Mouse (Mus musculus) hindbrain, postnatal 0 days (tissue): ENCODE measurements around the gene Lipc. TPM values are rescaled to one million over a fixed set of nuclear protein-coding genes. Genes with fewer than 3 reads are reported as not detected.
"Not testable (repeated sequence)": the region's sequence is repeated elsewhere in the genome, so short reads cannot be mapped to it uniquely, and the experiment has no call there.

Experiments
- ATAC-seq: fragments of 200-750 bp; cut with Nextera tagmentation; 2 replicates; pipeline ENCODE4 v1.8.0; 2017; ENCODE audit warnings: mild to moderate bottlenecking, moderate TSS enrichment, moderate library complexity
- DNase-seq: peaks from one replicate; pipeline ENCODE4 v3.0.0-alpha.2; 2015; ENCODE audit warnings: low spot score
- H3K27ac ChIP-seq: fragments of 300-500 bp; sonication (generic); 2 replicates; pipeline ENCODE4 v1.5.1; 2014; ENCODE audit warnings: mild to moderate bottlenecking
- H3K27me3 ChIP-seq: fragments of 300-500 bp; sonication (generic); 2 replicates; pipeline ENCODE4 v1.6.1; 2014; ENCODE audit warnings: low read length, mixed read lengths; ENCODE audit not compliant: insufficient read depth
- H3K36me3 ChIP-seq: fragments of 300-500 bp; sonication (generic); 2 replicates; pipeline ENCODE4 v1.6.1; 2014; ENCODE audit warnings: low read length, mixed read lengths; ENCODE audit not compliant: insufficient read depth
- H3K4me1 ChIP-seq: fragments of 300-500 bp; sonication (generic); 2 replicates; pipeline ENCODE4 v1.6.1; 2014; ENCODE audit warnings: antibody characterized with exemption, low read length, mixed read lengths; ENCODE audit not compliant: insufficient read depth
- H3K4me2 ChIP-seq: fragments of 300-500 bp; sonication (generic); 2 replicates; pipeline ENCODE4 v1.6.1; 2014; ENCODE audit warnings: low read depth, mild to moderate bottlenecking, low read length, moderate library complexity, mixed read lengths
- H3K4me3 ChIP-seq: fragments of 300-500 bp; sonication (generic); 2 replicates; pipeline ENCODE4 v1.5.1; 2014; ENCODE audit warnings: low read length
- H3K9ac ChIP-seq: fragments of 300-500 bp; sonication (generic); replicated peaks from 2 replicates; pipeline ENCODE4 v1.6.1; 2014; ENCODE audit warnings: mild to moderate bottlenecking, low read length, moderate library complexity, mixed read lengths
- H3K9me3 ChIP-seq: fragments of 300-500 bp; sonication (generic); 2 replicates; pipeline ENCODE4 v1.6.1; 2016; ENCODE audit warnings: low read length, mixed read lengths
- CTCF ChIP-seq: IDR thresholded peaks from 2 replicates; pipeline ENCODE4 v1.5.1; 2016; ENCODE audit warnings: antibody characterized with exemption, control low read depth, low read depth
- WGBS: fragments of 180-500 bp; shearing (Covaris S2); extraction: QIAGEN DNeasy Blood & Tissue Kit; methylation state at CpG from one replicate; pipeline ENCODE4 v1.1.7; 2014; 5-methylcytosine and 5-hydroxymethylcytosine counted together
- polyA plus RNA-seq: library from polyadenylated mRNA; unstranded; fragments of >200 nt; fragmentation: Nextera tagmentation; extraction: Ambion mirVana; gene quantifications from 2 replicates; pipeline ENCODE4 v1.2.1, GENCODE M21; 2015
- total RNA-seq: library from RNA; depleted of rRNA; stranded (reverse); fragments of >200 nt; gene quantifications from 2 replicates; pipeline ENCODE4 v1.2.3, GENCODE M21; 2014

Lipc gene
- total and polyA plus RNA-seq, 2 experiments from 2014 or later, result 0.19 TPM; not detected in 1

- no peak for TF ChIP-seq CTCF
- no peak overlapping the region for H3K9ac ChIP-seq
- WGBS, result 46% methylated on average over 6 of the region's 6 CpGs
- peak; percentile 60; the same call in 1 of the 2 replicates for ATAC-seq
- no peak overlapping the region for H3K4me2 ChIP-seq
- H3K27ac ChIP-seq, result no peak overlapping the region
- peak; percentile 72 for DNase-seq
- no peak overlapping the region for H3K4me3 ChIP-seq
- no peaks in the 10 kb centered on the region for H3K9me3 ChIP-seq
- H3K36me3 ChIP-seq, result no peaks in the 10 kb centered on the region
- no peaks in the 10 kb centered on the region for H3K27me3 ChIP-seq
- no peaks in the 10 kb centered on the region for H3K4me1 ChIP-seq
Observed at GRCm38 (mm10) chr9:70855868-70856267, 96.2 kb downstream of the Lipc start.

GRCm38 (mm10) chr9:70854950-70855349 is 97.1 kb downstream of the Lipc start:
- H3K4me3 ChIP-seq, result no peak overlapping the region

GRCm38 (mm10) chr9:70853081-70853480 is 98.9 kb downstream of the Lipc start:
- not testable (repeated sequence) for H3K4me1 ChIP-seq, DNase-seq
- WGBS, result 89% methylated on average over 15 of the region's 15 CpGs

More at GRCm38 (mm10) chr9:70854950-70855349, 97.1 kb downstream of the Lipc start:
- H3K9ac ChIP-seq, result no peak overlapping the region
- ATAC-seq (no peak), DNase-seq (no peak)
- TF ChIP-seq CTCF, result no peak
- H3K4me1 ChIP-seq, result no peaks in the 10 kb centered on the region
- no peaks in the 10 kb centered on the region for H3K9me3 ChIP-seq
- no peak overlapping the region for H3K4me2 ChIP-seq
- WGBS, result 85% methylated on average over 6 of the region's 6 CpGs
- H3K27me3 ChIP-seq, result no peaks in the 10 kb centered on the region
- H3K27ac ChIP-seq, result no peak overlapping the region
- H3K36me3 ChIP-seq, result no peaks in the 10 kb centered on the region

GRCm38 (mm10) chr9:70851533-70851932 is 100.5 kb downstream of the Lipc start:
- H3K36me3 ChIP-seq, result no peaks in the 10 kb centered on the region
- H3K27ac ChIP-seq, result peak overlapping the region; percentile 1; the same call in 1 of the 2 replicates
- peak; percentile 51 for DNase-seq
- WGBS, result 62% methylated on average over 3 of the region's 3 CpGs
- H3K4me2 ChIP-seq, result no peak overlapping the region
- H3K9me3 ChIP-seq, result no peaks in the 10 kb centered on the region
- peak; percentile 62; the same call in 1 of the 2 replicates for ATAC-seq
- no peak for TF ChIP-seq CTCF
- peaks cover 4% of the 10 kb centered on the region; the same call in 1 of the 2 replicates for H3K4me1 ChIP-seq
- no peak overlapping the region for H3K4me3 ChIP-seq
- H3K9ac ChIP-seq, result no peak overlapping the region
- H3K27me3 ChIP-seq, result no peaks in the 10 kb centered on the region

More at GRCm38 (mm10) chr9:70853081-70853480, 98.9 kb downstream of the Lipc start:
- H3K9ac ChIP-seq, H3K27me3 ChIP-seq, H3K27ac ChIP-seq, H3K4me2 ChIP-seq, H3K4me3 ChIP-seq, H3K9me3 ChIP-seq, H3K36me3 ChIP-seq, ATAC-seq: not testable (repeated sequence)

GRCm38 (mm10) chr9:70848135-70848770 is 103.8 kb downstream of the Lipc start:
- Histone ChIP-seq H3K9ac (no peak overlapping the region), H3K36me3 (no peaks in the 10 kb centered on the region), H3K27me3 (no peaks in the 10 kb centered on the region), H3K4me3 (no peak overlapping the region), H3K4me1 (peaks cover 4% of the 10 kb centered on the region; the same call in 1 of the 2 replicates), H3K27ac (peak overlapping the region; percentile 38; the same call in 1 of the 2 replicates), H3K9me3 (no peaks in the 10 kb centered on the region), H3K4me2 (peak overlapping the region; percentile 14; the same call in 1 of the 2 replicates)
- no peak for TF ChIP-seq CTCF
- ATAC-seq (peak; percentile 53; the same call in 1 of the 2 replicates), DNase-seq (peak; percentile 68)
- WGBS, result 55% methylated on average over 10 of the region's 10 CpGs

- Histone ChIP-seq H3K4me1 (peaks cover 4% of the 10 kb centered on the region; the same call in 1 of the 2 replicates), H3K9me3 (no peaks in the 10 kb centered on the region), H3K4me2 (peak overlapping the region; percentile 14), H3K9ac (no peak overlapping the region), H3K36me3 (no peaks in the 10 kb centered on the region), H3K27me3 (no peaks in the 10 kb centered on the region), H3K4me3 (no peak overlapping the region), H3K27ac (peak overlapping the region; percentile 38; the same call in 1 of the 2 replicates)
- DNase-seq (peak; percentile 25), ATAC-seq (no peak)
- TF ChIP-seq CTCF, result no peak
- WGBS, result 43% methylated on average over 8 of the region's 8 CpGs
Observed at GRCm38 (mm10) chr9:70847627-70848051, 104.4 kb downstream of the Lipc start.

GRCm38 (mm10) chr9:70843270-70843669 is 108.8 kb downstream of the Lipc start:
- no peak for ATAC-seq
- no peaks in the 10 kb centered on the region for H3K36me3 ChIP-seq
- DNase-seq, result no peak
- no peak overlapping the region for H3K4me3 ChIP-seq
- H3K9me3 ChIP-seq, result no peaks in the 10 kb centered on the region
- no peak overlapping the region for H3K9ac ChIP-seq
- H3K27me3 ChIP-seq, result no peaks in the 10 kb centered on the region
- 83% methylated on average over 4 of the region's 4 CpGs for WGBS
- no peak overlapping the region for H3K27ac ChIP-seq
- H3K4me1 ChIP-seq, result peaks cover 4% of the 10 kb centered on the region; the same call in 1 of the 2 replicates
- no peak overlapping the region for H3K4me2 ChIP-seq
- TF ChIP-seq CTCF, result peak; percentile 32; the same call in 1 of the 2 replicates
